Mouse (Mus musculus) left cerebral cortex, postnatal 10 days (tissue): ENCODE results near the gene Nup153. TPM values are rescaled to one million over a fixed set of nuclear protein-coding genes. Genes with fewer than 3 reads are reported as not detected.
A peak's percentile ranks its signal among the peaks of the same experiment; 100 is the strongest.

ENCODE experiments used
- DNase-seq, 2 experiments: peaks; one replicate each; pipeline ENCODE4 v3.0.0; 2021 to 2022; ENCODE audit warnings: low spot score in 2 of 2, mixed read lengths in 1 of 2; ENCODE audit errors: extremely low spot score in 1 of 2
- intact Hi-C: fragments of 180-260 bp; cut with DNase I; formaldehyde crosslinking; loops from one replicate; pipeline ENCODE4 v1.15.1; 2025
- total RNA-seq, 2 experiments: library from RNA; stranded (reverse); gene quantifications; 2 replicates each; pipeline ENCODE4 v1.2.3; 2021

Nup153 gene
- total RNA-seq, 2 experiments from 2014 or later = 64.1 to 72.2 TPM

- intact Hi-C loops = no loop called here
Observed at GRCm38 (mm10) chr13:46735808-46736478, 8.2 kb upstream of the Nup153 start.

GRCm38 (mm10) chr13:46735219-46735807 lies 7.6 kb upstream of the Nup153 start:
- intact Hi-C loops = no loop called here
- no peak for DNase-seq

More at GRCm38 (mm10) chr13:46735808-46736478, 8.2 kb upstream of the Nup153 start:
- DNase-seq = peak in 1 of 2 experiments; percentile 69

- intact Hi-C loops = loop anchor here (10.0 kb wide), 1 partner anchor 285 kb away; the partner anchor contains the start of gene Nhlrc1
Observed at GRCm38 (mm10) chr13:46729998-46730397, 2.3 kb upstream of the Nup153 start.

GRCm38 (mm10) chr13:46728411-46728810 lies 671 bp upstream of the Nup153 start:
- no peak for DNase-seq
- intact Hi-C loops = loop anchor here (10.0 kb wide), 1 partner anchor 286 kb away; the partner anchor contains the start of gene Nhlrc1

More at GRCm38 (mm10) chr13:46729998-46730397, 2.3 kb upstream of the Nup153 start:
- DNase-seq = no peak

GRCm38 (mm10) chr13:46727038-46727836 lies 503 bp downstream of the Nup153 start:
- intact Hi-C loops = loop anchor here (10.0 kb wide), 1 partner anchor 288 kb away; the partner anchor contains the start of gene Nhlrc1
- DNase-seq = peak; percentile 34 to 80

- intact Hi-C loops = loop anchor here (10.0 kb wide), 1 partner anchor 288 kb away; the partner anchor contains the start of gene Nhlrc1
- peak; percentile 14 to 42 for DNase-seq
Observed at GRCm38 (mm10) chr13:46726288-46727037, 1.3 kb downstream of the Nup153 start.

- intact Hi-C loops = loop anchor here (10.0 kb wide), 1 partner anchor 290 kb away; the partner anchor contains the start of gene Nhlrc1
Observed at GRCm38 (mm10) chr13:46725227-46725626, 2.5 kb downstream of the Nup153 start.

GRCm38 (mm10) chr13:46724371-46724770 lies 3.4 kb downstream of the Nup153 start:
- no peak for DNase-seq
- intact Hi-C loops = loop anchor here (5.0 to 10.0 kb wide), 2 partner anchors 63 to 290 kb away; partner anchors contain the start of gene Nhlrc1

More at GRCm38 (mm10) chr13:46725227-46725626, 2.5 kb downstream of the Nup153 start:
- DNase-seq = no peak

GRCm38 (mm10) chr13:46721009-46721408 lies 6.7 kb downstream of the Nup153 start:
- DNase-seq = no peak
- intact Hi-C loops = loop anchor here (5.0 to 10.0 kb wide), 2 partner anchors 66 to 294 kb away; partner anchors contain the start of gene Nhlrc1

GRCm38 (mm10) chr13:46718893-46719400 lies 8.8 kb downstream of the Nup153 start:
- intact Hi-C loops = no loop called here
- DNase-seq = no peak

- no peak for DNase-seq
- intact Hi-C loops = no loop called here
Observed at GRCm38 (mm10) chr13:46715976-46716639, 11.6 kb downstream of the Nup153 start.

GRCm38 (mm10) chr13:46713486-46713885 lies 14.3 kb downstream of the Nup153 start:
- intact Hi-C loops = no loop called here
- DNase-seq = no peak

GRCm38 (mm10) chr13:46703138-46703537 lies 24.6 kb downstream of the Nup153 start:
- intact Hi-C loops = no loop called here
- no peak for DNase-seq

- no peak for DNase-seq
- intact Hi-C loops = no loop called here
Observed at GRCm38 (mm10) chr13:46701486-46701885, 26.3 kb downstream of the Nup153 start.

- no peak for DNase-seq
- intact Hi-C loops = no loop called here
Observed at GRCm38 (mm10) chr13:46699372-46699771, 28.4 kb downstream of the Nup153 start.

- no peak for DNase-seq
- intact Hi-C loops = no loop called here
Observed at GRCm38 (mm10) chr13:46696788-46697187, 31.0 kb downstream of the Nup153 start.

GRCm38 (mm10) chr13:46695932-46696331 lies 31.8 kb downstream of the Nup153 start:
- DNase-seq = no peak
- intact Hi-C loops = no loop called here
